Mouse (Mus musculus) left cerebral cortex, adult 8-10 months (tissue): ENCODE measurements around the gene Ints1. TPM values are rescaled to one million over a fixed set of nuclear protein-coding genes. Genes with fewer than 3 reads are reported as not detected.

Source experiments
- DNase-seq, 2 experiments: peaks; one replicate each; pipeline ENCODE4 v3.0.0; 2022; ENCODE audit warnings: low spot score in 2 of 2
- total RNA-seq, 4 experiments: library from RNA; stranded (reverse); gene quantifications; 2 replicates each; pipeline ENCODE4 v1.2.4; 2022

Gene Ints1
- total RNA-seq: 100 to 1,000 TPM in 2 of 4 experiments, 10 to 100 TPM in 2; 97.1 to 104 (median 99.7) TPM

GRCm38 (mm10) chr5:139775216-139775926 lies at the start of gene Ints1:
Gene Ints1, minus strand, starts transcription at chr5:139775674.
- DNase-seq: peak; percentile 94 to 98

GRCm38 (mm10) chr5:139824531-139824930 lies 49.1 kb upstream of the Ints1 start:
- DNase-seq: no peak

GRCm38 (mm10) chr5:139821466-139822459 lies 46.3 kb upstream of the Ints1 start:
- no peak for DNase-seq

- DNase-seq: no peak
Observed at GRCm38 (mm10) chr5:139819538-139820181, 44.2 kb upstream of the Ints1 start, which contains the start of gene Tmem184a. Gene Tmem184a, minus strand, starts transcription at chr5:139819917.

- no peak for DNase-seq
Observed at GRCm38 (mm10) chr5:139818801-139819200, 43.3 kb upstream of the Ints1 start.

GRCm38 (mm10) chr5:139818056-139818455 lies 42.6 kb upstream of the Ints1 start:
- DNase-seq: no peak

- no peak for DNase-seq
Observed at GRCm38 (mm10) chr5:139817292-139817691, 41.8 kb upstream of the Ints1 start.

GRCm38 (mm10) chr5:139816445-139816844 lies 41.0 kb upstream of the Ints1 start:
- no peak for DNase-seq

- DNase-seq: no peak
Observed at GRCm38 (mm10) chr5:139815964-139816363, 40.5 kb upstream of the Ints1 start.

GRCm38 (mm10) chr5:139813963-139814381 lies 38.5 kb upstream of the Ints1 start:
- DNase-seq: no peak

GRCm38 (mm10) chr5:139813126-139813490 lies 37.6 kb upstream of the Ints1 start:
- DNase-seq: no peak

GRCm38 (mm10) chr5:139812398-139813125 lies 37.1 kb upstream of the Ints1 start:
- no peak for DNase-seq

GRCm38 (mm10) chr5:139811677-139812397 lies 36.4 kb upstream of the Ints1 start:
- DNase-seq: no peak

- no peak for DNase-seq
Observed at GRCm38 (mm10) chr5:139809397-139809796, 33.9 kb upstream of the Ints1 start.

- no peak for DNase-seq
Observed at GRCm38 (mm10) chr5:139805924-139806323, 30.4 kb upstream of the Ints1 start.

GRCm38 (mm10) chr5:139804573-139805111 lies 29.2 kb upstream of the Ints1 start:
- DNase-seq: no peak

GRCm38 (mm10) chr5:139804107-139804551 lies 28.7 kb upstream of the Ints1 start:
- DNase-seq: no peak

GRCm38 (mm10) chr5:139803601-139804102 lies 28.2 kb upstream of the Ints1 start:
- DNase-seq: no peak

- no peak for DNase-seq
Observed at GRCm38 (mm10) chr5:139803165-139803564, 27.7 kb upstream of the Ints1 start.

GRCm38 (mm10) chr5:139801880-139802279 lies 26.4 kb upstream of the Ints1 start:
- DNase-seq: no peak
